Mouse (Mus musculus): ENCODE results near the gene Gnaq.
"Not testable (repeated sequence)": the region's sequence is repeated elsewhere in the genome, so short reads cannot be mapped to it uniquely, and the experiment has no call there.

Gene Gnaq

DNA sequence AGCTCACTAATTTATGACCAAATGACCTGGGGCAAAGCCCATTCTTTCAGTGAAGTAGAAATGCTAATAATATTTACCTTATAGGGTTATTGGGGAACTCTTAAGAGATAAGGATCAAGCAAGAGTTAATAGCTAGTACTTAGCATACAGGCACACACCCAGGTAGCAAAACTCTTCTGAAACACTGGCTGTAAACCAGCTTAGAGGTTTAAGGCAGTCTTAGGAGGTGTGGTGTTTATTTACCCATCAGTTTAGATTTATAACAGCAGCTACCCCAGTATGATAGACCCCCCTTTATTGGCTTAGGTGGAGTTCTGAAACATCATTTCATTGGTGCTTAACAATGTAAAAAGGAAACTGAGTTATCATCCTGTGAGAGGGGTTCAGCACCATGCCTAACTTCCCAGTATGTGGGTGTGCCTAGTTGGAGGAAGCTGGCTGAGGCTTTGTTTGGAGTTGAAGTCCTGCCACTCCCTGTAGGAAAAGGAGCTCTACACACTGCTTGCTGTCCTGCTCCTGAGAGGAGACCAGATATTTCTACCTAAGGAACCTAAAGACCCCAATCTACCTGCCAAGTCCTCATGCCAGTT is 126.2 kb downstream of the Gnaq start:
- DNase-seq (ENCODE audit: extremely low read depth, low read depth) = no peak

DNA sequence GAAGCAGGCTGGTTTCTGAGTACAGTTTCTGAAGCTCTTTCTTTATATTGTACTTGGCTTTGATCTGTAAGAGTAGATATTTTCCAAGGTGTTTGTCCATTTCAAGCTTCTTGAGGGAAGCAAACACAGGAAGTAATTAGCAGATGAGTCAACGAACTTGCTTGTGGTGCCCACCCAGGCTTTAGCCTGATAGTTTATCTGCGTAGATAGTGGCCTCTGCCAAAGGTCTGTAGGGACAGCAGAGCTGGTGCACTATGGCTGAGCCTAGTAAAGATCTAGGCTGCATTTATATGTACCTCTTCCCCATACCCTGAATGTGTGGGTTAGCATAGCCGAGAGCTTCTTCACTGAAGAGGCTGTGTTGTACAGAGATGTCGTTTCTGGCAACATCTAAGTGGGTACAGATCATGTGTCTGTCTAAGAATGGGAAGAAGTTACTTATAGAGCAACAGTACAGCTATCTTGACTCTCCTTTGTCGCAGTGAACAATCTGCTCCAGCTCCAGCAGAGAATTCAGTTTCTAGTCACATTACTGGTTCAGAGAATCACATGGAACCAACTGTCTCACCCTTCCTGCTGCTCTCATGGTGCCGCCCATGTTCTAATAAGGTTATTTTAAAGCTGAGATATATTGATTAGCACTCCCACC is 127.3 kb downstream of the Gnaq start:
- no peak for DNase-seq (ENCODE audit: extremely low read depth, low read depth)

DNA sequence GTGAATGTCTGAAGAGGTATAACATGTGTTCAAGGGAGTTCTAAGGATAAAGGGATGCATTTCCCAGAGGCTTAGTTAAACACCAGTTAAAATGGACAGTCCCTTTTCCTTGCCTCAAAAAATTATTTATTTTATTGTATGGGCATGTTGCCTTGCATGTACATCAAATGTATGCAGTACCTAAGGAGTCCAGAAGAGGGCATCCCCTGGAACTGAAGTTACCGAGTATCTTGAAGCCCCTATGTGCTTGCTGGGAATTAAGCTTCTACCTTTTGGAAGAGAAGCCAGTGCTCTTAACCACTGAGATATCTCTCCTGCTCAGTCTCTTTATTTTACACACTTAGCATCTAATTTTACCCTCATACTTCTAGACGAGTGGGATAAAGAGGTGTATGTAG is 127.8 kb downstream of the Gnaq start:
- peak; percentile 49 for DNase-seq (ENCODE audit: extremely low read depth, low read depth)

DNA sequence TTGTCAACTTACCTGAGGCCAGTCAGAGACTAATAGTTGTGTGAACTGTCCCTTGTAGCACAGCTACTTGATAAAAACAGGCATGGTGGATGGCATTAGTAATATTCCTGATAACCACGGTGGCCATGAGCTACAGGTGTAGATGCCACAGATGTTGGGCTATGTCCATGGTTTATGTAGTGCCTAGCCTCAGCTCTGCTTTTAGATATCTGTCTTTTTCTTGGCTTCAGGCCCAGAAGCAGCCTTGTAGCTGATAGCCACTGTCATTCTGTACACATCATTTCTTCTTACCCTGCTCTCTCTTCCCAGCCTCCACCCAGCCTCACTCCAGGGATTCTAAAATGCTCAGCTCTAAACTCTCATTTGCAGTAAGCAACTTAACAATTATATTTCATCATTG is 128.3 kb downstream of the Gnaq start:
- DNase-seq (ENCODE audit: extremely low read depth, low read depth) = peak; percentile 60

DNA sequence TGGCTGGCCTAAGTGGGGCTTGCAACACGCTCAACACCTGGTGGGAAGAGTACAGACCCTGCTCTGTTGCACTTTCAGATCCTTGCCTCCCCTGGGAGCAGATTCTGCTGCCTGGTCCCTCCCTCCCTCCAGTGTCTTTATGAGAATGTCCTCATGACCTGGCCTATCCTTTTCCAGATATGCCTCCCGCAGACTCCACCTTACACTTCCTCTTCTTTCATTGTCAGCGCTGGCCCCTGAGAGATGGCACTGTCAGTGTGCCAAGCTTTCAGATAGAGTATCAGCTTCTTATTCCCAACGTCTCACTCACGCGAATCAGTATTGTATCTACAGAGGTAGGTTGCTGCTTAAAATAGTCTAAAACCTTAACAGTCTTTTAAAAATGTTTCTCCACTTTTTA is 129.0 kb downstream of the Gnaq start:
- peak; percentile 29 for DNase-seq (ENCODE audit: extremely low read depth, low read depth)

DNA sequence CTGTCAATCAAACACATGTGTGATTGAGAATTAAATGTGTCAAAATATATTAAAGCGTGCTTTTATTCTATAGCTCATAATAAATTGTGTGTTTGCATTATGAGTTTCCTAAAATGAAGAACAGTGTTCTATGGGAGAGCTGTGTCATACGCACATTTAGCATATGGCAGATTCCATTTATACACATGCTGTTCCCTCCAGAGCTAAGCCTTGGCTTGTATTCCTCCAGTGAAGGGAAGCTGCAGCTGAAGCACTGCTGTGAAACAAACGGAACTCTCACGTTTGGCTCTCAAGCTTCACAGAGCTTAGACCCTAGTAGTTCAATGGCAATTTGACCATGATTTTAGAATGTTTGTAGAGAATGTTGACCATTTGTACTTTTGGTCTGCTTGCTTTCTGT is 129.7 kb downstream of the Gnaq start:
- no peak for DNase-seq (ENCODE audit: extremely low read depth, low read depth)

DNA sequence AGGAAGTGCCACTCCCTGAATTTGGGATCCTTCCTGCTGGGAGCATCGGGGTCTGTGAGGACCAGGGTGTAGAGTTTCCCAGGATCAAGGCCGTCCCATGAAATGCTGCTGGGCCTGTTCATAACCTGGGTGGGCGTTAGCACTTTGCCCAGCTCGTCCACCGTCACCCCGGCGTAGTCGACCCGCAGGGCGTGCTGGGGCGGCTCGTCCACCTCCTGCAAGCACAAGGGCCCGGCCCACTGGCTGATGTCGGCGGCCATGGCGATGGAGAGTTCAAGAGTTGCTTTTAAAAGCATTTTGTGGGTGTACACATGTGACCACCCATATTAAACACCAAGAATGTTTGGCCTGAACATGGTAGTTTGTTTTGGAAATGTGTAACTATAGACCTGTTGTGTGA is 134.7 kb downstream of the Gnaq start:
- not testable (repeated sequence) for DNase-seq (ENCODE audit: extremely low read depth, low read depth)

DNA sequence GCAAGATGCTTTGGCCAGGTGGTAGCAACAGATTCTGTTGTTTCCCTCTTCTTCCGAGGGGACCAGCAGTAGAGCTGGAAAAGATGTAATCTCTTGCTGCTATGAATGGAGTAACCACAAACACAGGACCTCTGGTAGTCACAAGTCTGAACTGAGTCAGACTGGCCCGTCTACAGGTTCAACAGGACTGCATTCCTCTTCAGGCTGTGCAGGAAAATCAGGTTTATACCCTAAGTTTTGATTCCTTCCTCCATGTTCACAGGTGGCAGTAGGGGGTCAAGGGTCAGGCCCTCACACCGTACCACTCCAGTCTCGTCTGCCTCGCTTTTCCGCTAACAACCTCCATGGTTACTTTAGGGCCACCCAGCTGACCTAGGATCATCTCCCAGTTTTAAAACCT is 137.6 kb downstream of the Gnaq start:
- no peak for DNase-seq (ENCODE audit: extremely low read depth, low read depth)

DNA sequence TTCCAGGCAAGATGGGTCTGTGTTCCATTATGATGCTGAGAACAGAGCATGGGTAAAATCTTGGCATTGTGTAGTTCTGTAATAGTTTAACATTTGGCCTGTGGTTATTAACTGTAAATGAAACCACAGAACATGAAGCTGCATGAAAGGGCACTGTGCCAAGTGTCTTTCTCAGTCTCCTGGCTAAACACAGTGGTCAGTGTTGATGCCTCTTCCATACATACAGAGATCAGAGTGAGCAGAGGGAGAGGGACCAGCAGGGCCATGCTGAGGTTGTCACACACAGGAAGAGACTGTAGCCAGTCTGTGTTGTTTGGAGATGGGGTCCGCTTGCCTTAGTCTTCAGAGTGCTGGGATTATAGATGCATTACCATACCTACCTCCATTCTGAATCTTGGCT is 138.4 kb downstream of the Gnaq start:
- DNase-seq (ENCODE audit: extremely low read depth, low read depth) = no peak

DNA sequence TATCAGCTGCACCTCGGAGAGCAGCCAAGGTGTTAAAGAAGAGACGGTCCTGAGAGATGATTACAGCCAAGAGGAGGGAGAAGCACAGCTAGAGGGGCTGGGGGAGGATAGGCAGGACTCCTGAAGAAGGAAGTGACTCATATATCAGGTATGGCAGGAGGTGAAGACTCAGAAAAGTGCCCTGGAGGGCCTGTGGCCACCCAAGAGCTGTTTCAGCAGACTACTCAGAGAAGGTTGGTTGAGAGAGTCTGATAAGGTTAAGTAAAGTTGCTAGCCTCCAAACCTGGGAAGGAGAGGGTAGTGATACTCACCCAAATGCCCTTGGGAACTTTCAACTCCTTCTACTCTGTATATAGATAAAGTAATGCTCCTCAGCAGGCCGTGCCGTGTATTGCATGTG is 140.4 kb downstream of the Gnaq start:
- no peak for DNase-seq (ENCODE audit: extremely low read depth, low read depth)

DNA sequence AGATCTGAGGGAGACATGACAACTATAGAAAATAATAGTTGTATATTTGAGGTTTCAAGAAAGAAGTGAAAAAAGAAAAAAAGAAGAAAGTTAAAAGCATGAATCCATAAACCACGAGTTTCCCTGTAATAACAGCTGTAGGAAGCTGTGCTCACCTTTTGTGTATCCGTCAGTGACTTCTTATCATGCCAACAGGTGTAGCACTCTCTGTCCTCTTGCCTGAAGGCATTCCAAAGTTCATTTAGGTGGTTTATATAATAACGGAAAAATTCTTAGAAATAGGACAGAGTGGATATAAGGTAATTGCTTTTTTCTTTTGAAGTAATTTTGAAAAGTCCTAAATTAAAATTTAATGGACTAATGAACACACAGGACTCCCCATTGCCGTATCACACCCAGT is 147.6 kb downstream of the Gnaq start:
- no peak for DNase-seq (ENCODE audit: extremely low read depth, low read depth)

DNA sequence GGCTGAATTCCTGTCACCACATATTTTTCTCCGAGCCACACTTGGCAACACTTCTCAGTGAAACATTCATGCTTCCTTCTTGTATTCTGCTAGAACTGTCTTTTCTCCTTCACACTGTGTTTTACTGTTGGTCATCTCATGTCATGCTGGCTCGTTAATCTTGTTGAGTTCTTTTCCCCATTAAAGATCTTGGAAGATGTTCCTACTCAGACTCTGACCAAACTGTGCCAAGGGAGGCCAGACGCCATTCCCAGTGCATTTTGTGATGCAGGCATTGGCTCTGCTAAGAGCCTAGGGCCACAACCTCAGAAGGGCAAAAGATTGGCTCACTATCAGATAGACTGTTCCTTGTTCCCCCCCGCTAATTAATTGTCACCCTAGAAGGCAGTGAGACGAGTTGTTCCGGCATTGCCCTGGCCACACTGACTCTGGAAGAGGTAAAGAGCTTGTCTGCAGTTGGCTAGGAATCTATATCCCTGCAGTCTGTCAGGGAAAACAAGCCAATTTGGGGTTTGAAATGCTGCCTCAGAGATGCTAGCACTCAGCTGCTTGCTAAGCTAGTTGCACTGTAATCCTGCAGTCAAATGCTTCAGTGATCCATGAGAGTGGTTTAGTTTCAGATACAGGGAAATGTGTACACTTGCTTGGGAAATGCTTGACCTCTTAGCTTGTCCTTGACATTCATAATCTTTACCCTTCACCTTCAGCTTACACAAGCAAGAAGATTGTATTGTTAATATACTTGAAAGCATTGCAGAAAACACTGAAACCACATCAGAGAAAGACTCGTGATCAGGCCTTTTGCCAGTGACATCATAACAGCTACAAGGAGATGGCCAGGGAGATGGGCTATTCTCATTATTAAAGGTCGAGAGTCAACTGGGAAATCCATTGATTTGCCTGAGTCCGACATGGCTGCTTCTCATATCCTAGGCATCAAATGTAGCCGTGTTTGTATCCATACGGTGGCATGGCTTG is 152.7 kb downstream of the Gnaq start:
- no peak for DNase-seq (ENCODE audit: extremely low read depth, low read depth)

DNA sequence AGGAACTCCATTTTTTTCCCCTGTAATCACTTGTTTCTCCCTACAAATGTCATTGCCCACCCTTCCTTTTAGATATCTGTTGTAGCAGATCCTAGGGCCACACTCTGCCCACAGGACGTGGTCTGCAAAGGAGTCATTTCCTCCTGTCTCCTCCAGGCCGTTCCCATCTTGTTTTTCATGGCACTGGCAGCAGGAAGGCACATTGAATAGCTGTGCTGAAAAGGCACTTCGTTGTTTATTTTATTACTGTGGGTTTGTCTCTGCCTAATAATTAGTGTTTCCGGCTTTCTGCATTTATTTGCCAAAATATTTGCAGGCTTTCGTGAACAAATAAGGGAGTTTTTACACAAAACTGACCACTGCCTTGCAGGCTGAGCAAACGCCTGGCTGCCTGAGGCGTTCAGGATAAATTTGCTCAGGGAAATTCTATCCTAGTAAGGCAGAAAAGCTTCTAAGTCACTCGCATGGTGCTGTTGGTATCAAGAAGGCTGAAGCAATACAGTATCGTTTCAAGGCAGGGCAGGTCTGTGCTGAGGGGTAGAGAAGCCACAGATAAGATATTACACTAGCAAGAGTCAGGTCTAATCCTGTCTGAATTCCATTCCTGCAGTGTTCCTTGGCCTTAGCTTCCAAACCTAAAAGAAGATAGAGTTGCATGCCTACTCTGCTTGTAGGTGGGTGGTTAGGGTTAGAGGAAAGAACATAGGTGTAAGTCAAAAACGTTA is 154.0 kb downstream of the Gnaq start:
- DNase-seq (ENCODE audit: extremely low read depth, low read depth) = no peak

DNA sequence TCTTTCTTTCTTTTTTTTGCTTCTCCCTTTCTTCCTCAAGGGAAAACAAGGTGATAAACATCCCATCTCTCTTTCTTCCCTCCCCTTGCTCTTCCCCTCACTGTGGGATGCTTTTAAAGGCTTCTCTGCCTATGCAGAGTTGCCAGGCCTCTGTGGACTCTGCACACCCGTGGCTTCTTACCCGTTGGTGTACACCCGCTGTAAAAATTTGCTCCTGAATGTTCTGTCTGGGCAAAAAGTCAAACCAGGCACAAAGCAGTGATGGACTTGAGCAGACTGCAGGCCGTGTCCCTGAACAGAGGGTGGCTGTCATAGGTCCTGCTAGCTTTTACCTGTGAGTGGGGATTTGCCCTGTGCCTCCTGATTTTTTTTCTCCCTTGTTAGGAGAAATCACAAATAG is 154.7 kb downstream of the Gnaq start:
- no peak for DNase-seq (ENCODE audit: extremely low read depth, low read depth)

DNA sequence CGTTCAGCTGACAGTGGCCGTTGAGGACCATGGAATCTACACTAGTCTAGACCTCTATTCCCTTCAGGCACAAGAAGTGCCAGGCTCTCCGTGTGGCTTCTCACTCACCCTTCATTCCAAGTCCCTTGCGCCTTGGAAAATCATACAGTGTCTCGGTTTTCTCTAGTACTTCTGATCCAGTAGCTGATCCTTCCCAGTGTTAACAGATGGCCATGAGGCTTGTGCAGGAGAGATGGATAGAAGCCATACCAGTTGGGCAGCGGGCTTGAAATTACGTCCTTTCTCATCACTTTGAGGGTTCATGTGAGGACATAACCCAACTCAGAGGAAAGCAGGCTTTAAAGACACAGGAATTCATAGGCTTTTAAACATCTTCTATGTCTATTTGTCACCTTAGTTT is 155.3 kb downstream of the Gnaq start:
- DNase-seq (ENCODE audit: extremely low read depth, low read depth) = no peak

DNA sequence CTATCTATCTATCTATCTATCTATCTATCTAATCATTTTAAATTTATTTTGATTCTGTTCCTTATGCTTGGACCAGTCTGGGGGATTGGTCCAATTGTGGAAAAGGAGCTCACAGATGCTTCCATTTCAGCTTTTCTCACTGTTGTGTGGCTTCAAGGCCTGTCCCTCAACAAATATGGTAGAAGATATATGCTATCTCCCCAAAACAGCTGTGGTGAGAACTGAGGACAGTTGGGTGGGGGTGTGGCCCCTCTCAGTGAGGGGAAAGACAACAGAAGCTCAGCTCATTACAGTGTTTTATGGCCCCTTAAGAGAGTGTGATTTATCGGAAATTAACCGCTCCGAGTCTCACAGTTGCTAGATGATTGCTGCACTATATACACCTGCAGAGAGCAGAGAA is 158.5 kb downstream of the Gnaq start:
- no peak for DNase-seq (ENCODE audit: extremely low read depth, low read depth)

DNA sequence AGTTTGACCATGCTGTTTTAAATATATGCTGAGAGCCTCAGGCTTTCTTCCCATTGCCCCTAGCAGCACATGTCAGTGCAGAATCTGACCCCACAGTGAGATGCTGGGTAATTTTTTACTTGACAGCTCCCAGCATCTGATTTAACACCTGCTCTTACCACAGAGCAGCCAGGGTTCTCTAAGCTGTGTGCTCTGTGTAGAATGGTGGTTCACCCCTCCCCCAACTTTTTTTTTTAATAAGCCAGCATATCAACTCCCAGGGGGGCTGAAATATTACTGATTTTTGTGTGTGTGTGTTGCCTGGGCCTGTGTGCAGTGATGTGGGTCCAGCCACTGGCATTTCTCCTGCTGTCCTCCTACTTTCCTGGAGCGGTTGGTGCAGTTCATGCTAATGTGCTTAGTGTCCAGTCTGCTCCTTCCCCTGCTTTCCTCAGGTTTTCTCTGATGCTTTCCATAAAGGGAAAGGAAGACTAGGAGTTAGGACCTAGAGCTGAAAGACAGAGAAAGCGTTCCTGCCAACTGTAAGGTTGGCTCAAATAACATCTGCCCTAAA is 159.5 kb downstream of the Gnaq start:
- no peak for DNase-seq (ENCODE audit: extremely low read depth, low read depth)

DNA sequence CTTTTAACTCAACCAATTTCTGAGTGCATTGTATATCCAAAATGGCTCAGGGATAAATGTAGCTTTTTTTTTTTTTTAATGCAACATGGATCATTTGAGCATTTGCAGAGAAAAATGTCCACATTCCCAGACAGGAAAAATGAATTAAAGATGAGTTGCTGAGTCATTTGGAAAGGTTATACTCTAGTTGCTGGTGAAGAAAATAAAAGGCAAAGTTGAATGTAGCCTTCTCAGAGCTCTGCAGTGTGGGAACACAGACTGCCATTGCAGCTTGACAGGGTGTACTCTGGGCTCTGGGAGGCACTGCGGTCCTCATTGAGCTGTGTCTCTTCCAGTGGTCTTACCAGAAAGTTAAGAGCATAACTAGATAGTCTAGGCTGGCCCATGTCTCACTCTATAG is 160.3 kb downstream of the Gnaq start:
- DNase-seq (ENCODE audit: extremely low read depth, low read depth) = no peak

DNA sequence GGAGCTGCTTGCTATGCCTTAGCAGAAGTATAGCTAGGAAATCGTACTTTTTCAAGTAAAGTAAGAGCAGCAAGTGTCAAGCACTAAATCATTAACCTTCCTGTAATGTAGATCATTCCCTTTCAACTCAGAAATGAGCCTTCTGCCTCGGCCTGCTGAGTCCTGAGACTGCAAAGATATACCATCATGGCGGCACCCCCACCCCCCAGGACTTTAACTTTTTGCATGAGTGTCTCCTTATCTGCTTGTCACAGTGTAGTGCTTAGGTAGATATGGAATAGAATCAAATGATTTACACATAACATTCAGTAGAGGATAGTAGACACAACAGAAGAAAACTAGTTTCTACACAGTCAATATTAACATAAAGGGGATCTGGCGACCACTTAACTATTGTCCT is 167.8 kb downstream of the Gnaq start:
- no peak for DNase-seq (ENCODE audit: extremely low read depth, low read depth)

DNA sequence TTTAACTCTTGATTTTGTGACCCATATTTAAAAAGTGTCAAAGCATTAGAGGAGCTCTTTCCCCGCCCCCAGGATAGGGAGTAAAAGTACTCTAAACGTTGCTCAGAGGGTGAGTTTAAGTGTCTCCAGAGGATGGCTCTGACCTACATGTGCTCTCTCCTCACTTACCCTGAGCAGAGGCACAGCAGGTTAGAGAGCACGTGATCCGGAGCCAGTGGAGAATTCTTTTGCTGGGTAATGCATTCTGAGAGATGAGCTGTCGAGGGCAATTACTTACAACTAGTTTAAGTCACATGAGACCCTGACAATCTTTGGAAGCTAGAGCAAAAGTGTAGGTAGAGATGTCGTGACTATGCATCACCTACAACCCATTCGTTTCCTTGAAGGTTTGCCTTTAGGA is 168.7 kb downstream of the Gnaq start:
- no peak for DNase-seq (ENCODE audit: extremely low read depth, low read depth)

DNA sequence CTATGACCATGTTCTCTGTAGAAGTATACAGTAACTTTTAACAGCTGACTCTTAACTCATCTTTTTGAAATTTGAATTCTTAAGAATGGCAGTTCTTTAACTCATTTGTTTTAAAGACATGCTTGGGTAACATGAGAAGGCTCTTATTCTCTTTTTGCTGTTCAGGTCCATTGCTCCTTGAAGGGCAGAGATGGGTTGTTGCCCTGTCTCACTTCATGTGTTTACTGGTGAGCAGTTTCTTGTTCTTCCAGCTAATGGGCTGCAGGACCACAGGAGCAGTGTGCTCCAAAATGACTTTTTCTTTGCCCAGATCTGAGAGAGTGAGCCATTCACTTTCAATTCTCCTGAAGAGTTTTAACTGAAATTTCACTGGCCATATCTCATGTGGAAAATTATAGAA is 176.4 kb downstream of the Gnaq start:
- DNase-seq (ENCODE audit: extremely low read depth, low read depth) = no peak
